Mouse (Mus musculus) Patski (cell line): ENCODE data around the gene Jak3. TPM values are rescaled to one million over a fixed set of nuclear protein-coding genes. Genes with fewer than 3 reads are reported as not detected.

Experiments used
- ATAC-seq: fragments of 100-300 bp; one replicate; pipeline ENCODE4 v1.8.0; 2021
- CTCF ChIA-PET: fragments of 350-600 bp; sonication (Branson Sonifier 250); formaldehyde crosslinking; loops from one replicate; lab custom pipeline; 2022; ENCODE audit warnings: inconsistent platforms; lab: Charles Lee
- POLR2A ChIA-PET: fragments of 350-600 bp; sonication (Branson Sonifier 250); formaldehyde crosslinking; loops from one replicate; lab custom pipeline; 2022; ENCODE audit warnings: antibody characterized with exemption, inconsistent platforms; lab: Charles Lee
- DNase-seq: peaks from one replicate; pipeline ENCODE4 v3.0.0-alpha.2; 2011; ENCODE audit warnings: low read depth, low spot score
- H3K27me3 ChIP-seq: fragments of 371-371 bp; one replicate; pipeline ENCODE4 v1.5.1; 2021
- CTCF ChIP-seq: fragments of 100-300 bp; IDR thresholded peaks from one replicate; pipeline ENCODE4 v1.5.1; 2021
- in situ Hi-C: fragments of 300-500 bp; cut with MboI; formaldehyde crosslinking; loops from 3 replicates; pipeline ENCODE4 v1.11.1; 2018; ENCODE audit warnings: low pct_unique_long_range_greater_than_20kb, mixed read lengths
- polyA plus RNA-seq: library from polyadenylated mRNA; unstranded; gene quantifications from one replicate; pipeline ENCODE4 v1.2.3, GENCODE M21; 2021

The Jak3 gene
- polyA plus RNA-seq, 1 experiment from 2014 or later = 26.7 TPM

DNA sequence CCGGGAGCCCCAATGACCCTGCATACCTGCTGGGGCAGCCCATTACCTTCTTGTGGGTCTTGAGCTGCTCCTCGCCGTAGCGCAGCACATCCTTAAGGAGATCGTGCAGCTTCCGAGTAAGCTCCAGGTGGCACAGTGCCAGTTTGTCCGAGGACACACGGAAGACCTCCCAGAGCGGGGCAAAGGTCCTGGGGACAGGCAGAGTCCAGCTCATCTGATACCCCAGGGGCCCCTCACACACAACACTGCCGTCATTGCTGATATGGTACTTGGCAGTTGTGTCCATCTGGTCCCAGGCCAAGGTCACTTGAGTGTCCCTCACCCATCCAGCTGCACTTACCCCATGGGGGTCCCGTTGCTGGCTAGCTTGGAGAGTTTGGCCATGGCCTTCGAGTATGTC, 41.0 kb downstream of the Jak3 start:
- no peak for TF ChIP-seq CTCF
- ATAC-seq (no peak), DNase-seq (no peak)
- in situ Hi-C loops = no loop called here
- POLR2A ChIA-PET = no interaction called here
- CTCF ChIA-PET = interaction anchor here (1.0 to 1.9 kb wide), 2 partner anchors 14 to 106 kb away, joined by 3 to 5 read pairs; partner anchors contain the start of gene Colgalt1
- H3K27me3 ChIP-seq = no peaks in the 10 kb centered on the region

DNA sequence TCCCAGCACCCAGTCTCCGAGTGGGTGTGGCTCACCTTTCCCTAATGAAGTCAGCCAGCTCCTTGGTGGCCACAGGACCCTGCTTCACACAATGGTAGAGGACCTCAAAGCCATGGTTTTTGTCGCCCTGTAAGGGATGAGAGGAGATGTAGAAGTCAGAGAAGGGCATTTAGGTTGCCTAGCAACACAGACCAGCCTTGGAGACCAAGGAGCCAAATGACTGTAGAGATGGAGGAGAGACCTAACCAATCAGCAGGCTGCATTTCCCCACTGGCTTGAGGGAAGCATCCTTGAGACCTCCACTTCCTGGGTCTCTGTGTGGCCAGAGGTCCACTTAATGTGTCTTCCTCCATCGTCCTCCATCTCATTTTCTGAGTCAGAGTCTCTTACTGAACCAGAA, 42.2 kb downstream of the Jak3 start:
- ChIA-PET CTCF (interaction anchor here (1.0 kb wide), 1 partner anchor 107 kb away, joined by 3 read pairs; the partner anchor contains the start of gene Colgalt1), POLR2A (no interaction called here)
- in situ Hi-C loops = no loop called here
- H3K27me3 ChIP-seq = no peaks in the 10 kb centered on the region
- DNase-seq (no peak), ATAC-seq (no peak)
- TF ChIP-seq CTCF = no peak

- ATAC-seq = no peak
- in situ Hi-C loops = no loop called here
- CTCF ChIA-PET = no interaction called here
- no peak for TF ChIP-seq CTCF
- POLR2A ChIA-PET = no interaction called here
- DNase-seq = no peak
- H3K27me3 ChIP-seq = no peaks in the 10 kb centered on the region
Observed at GRCm38 (mm10) chr8:71719218-71719617, 43.1 kb downstream of the Jak3 start.

- in situ Hi-C loops = no loop called here
- ChIA-PET CTCF (interaction anchor here (0.8 to 1.3 kb wide), 3 partner anchors 10 to 260 kb away, joined by 3 read pairs; no protein-coding TSS in a partner anchor), POLR2A (no interaction called here)
- TF ChIP-seq CTCF = no peak
- no peak for ATAC-seq
- DNase-seq = no peak
- H3K27me3 ChIP-seq = no peaks in the 10 kb centered on the region
Observed at GRCm38 (mm10) chr8:71719928-71720457, 43.9 kb downstream of the Jak3 start.

GRCm38 (mm10) chr8:71723047-71723551, 47.0 kb downstream of the Jak3 start:
- in situ Hi-C loops = no loop called here
- DNase-seq (no peak), ATAC-seq (no peak)
- ChIA-PET CTCF (no interaction called here), POLR2A (no interaction called here)
- TF ChIP-seq CTCF = no peak
- H3K27me3 ChIP-seq = no peaks in the 10 kb centered on the region

DNA sequence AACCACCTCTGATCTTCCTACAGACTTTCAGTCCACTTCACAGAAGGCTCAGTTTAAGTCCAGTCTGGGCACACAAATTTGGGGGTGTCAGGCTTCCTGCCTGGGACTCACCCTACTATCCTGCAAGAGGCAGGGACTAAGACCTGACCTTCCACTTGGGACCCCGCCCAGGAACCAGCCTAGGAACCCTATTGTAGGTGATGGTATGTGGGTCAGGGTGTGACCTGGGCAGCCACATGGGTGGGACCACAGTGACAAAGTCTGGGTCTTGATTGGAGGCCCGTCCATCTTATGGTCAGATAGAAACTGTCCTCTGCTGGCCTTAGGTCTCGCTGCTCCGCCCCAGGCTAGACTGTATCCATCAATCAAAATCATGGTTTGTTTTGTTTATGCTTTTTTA, 48.3 kb downstream of the Jak3 start:
- CTCF ChIA-PET = no interaction called here
- TF ChIP-seq CTCF = no peak
- POLR2A ChIA-PET = no interaction called here
- ATAC-seq (no peak), DNase-seq (no peak)
- in situ Hi-C loops = no loop called here
- no peaks in the 10 kb centered on the region for H3K27me3 ChIP-seq

GRCm38 (mm10) chr8:71725122-71725924, 49.2 kb downstream of the Jak3 start, which contains the start of gene Fcho1:
Gene Fcho1 (minus strand): TSS chr8:71725716.
- TF ChIP-seq CTCF = no peak
- no peaks in the 10 kb centered on the region for H3K27me3 ChIP-seq
- ChIA-PET CTCF (no interaction called here), POLR2A (interaction anchor here (0.8 kb wide), 1 partner anchor 12 kb away, joined by 3 read pairs; no protein-coding TSS in a partner anchor)
- DNase-seq (peak; percentile 24), ATAC-seq (peak; percentile 77)
- in situ Hi-C loops = no loop called here

- DNase-seq = no peak
Observed at GRCm38 (mm10) chr8:71728240-71728785, 52.2 kb downstream of the Jak3 start.

DNA sequence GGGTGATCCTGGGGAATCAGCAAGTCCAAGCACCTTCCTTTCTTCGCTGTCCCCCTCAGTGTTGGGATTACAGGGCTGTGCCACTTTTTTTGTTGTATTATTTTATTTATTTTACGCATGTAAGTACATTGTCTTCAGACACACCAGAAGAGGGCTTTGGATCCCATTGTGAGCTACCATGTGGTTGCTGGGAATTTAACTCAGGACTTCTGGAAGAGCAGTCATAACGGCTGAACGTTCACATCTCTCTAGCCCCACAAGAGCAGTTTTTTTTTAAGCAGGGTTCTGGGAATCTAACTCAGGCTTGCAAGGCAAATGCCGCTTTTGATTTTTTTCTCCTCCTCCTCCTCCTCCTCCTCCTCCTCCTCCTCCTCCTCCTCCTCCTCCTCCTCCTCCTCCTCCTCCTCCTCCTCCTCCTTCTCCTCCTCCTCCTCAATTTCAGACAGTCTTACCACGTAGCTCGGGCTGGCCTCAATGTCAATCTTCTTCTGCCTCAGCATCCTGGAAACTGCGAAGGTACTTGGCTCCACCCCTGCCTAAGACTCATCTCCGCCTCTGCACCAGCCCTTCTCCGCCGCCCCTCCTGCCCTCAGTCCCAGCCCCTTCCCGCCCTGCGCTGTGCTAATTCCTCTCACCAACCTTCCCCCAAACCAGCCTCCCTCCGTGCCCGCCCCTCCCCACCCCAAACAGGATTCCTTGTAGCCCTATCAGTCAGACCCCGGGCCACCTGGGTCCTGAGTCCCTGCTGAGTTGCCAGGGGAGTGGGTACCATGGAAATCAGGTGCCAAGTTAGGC, 52.9 kb downstream of the Jak3 start:
- ChIA-PET CTCF (interaction anchor here (1.9 kb wide), 1 partner anchor 20 kb away, joined by 5 read pairs; no protein-coding TSS in a partner anchor), POLR2A (no interaction called here)
- no peak for TF ChIP-seq CTCF
- ATAC-seq = no peak
- in situ Hi-C loops = no loop called here
- H3K27me3 ChIP-seq = no peaks in the 10 kb centered on the region
- no peak for DNase-seq

More at GRCm38 (mm10) chr8:71728240-71728785, 52.2 kb downstream of the Jak3 start:
- no peaks in the 10 kb centered on the region for H3K27me3 ChIP-seq
- no peak for ATAC-seq
- CTCF ChIA-PET = interaction anchor here (1.9 kb wide), 1 partner anchor 19 kb away, joined by 5 read pairs; no protein-coding TSS in a partner anchor
- in situ Hi-C loops = no loop called here
- POLR2A ChIA-PET = no interaction called here
- TF ChIP-seq CTCF = no peak
